Mouse (Mus musculus): ENCODE data around the gene Zbtb14.

The Zbtb14 gene

DNA sequence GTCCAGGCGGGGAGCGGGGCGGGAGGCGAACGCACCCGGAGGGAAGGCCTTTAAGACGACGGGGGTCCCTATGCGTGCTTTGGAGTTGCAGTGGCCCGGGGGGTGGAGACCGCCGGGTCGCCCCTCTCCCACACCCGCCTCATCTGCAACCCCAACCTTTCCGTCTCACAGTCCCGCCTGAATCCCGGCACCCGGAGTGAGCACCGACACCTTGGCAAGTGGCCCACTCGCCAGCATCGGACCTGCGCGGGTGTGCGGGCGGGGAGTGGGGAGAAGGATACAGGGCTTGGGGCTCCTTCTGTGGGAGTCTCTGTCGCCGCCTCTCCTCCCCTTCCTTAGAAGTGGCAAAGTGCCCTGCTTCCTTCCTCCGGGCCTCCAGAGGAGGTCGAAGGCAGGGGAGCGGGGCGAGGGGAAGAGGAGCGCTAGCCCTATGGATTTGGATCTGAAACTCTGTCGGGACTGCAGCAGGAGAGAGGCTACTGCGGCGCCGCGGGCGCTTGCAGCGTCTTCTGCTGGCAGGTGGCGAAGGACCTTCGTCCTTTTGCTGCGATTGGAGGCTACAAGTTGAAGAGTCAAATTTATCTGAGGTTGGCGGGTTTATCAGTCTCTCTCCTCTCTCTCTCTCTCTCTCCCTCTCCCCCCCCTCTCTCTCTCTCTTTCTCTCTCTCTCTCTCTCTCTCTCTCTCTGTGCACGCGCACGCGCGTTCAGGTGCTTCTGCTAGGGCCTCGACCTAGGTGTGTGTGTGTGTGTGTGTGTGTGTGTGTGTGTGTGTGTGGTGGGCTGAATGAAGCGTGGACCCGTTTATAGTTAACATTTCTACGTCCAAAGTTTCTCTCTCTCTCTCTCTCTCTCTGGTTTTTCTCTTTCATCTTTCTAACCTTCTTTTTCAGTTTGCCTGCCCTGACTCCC lies 57.0 kb downstream of the Zbtb14 start:
- no peak for DNase-seq (ENCODE audit: inconsistent age in 2 of 2, low spot score in 1 of 2)
